Comparison of ENCODE assay signal across 8 mouse cellular contexts in genomic region chr1:162859996-162860605, GRCm38 (mm10). TPM values are rescaled to one million over a fixed set of nuclear protein-coding genes. Genes with fewer than 3 reads are reported as not detected.
DNase-seq lines count a peak whose midpoint lies in the region; ATAC-seq and TF ChIP-seq lines count a peak whose summit lies in the region.

No protein-coding gene starts in this region.

- ATAC-seq in embryonic facial prominence, embryonic 13.5 days (ENCODE audit: insufficient number of reproducible peaks, insufficient read depth, low FRiP score, low TSS enrichment, low read depth), result peak; percentile 29; the same call in 1 of the 2 replicates
- peak; percentile 20; the same call in 1 of the 2 replicates for ATAC-seq in midbrain, postnatal 0 days (ENCODE audit: low FRiP score)
- ATAC-seq in heart, embryonic 11.5 days (replicated peaks; ENCODE audit: insufficient number of reproducible peaks, low FRiP score, low TSS enrichment), result no peak

- peak; percentile 38 for DNase-seq in left cerebral cortex, postnatal 4 days
- no peak for DNase-seq in left cerebral cortex, adult 2 months (ENCODE audit: extremely low spot score in 1 of 2, low spot score in 2 of 2)
- peak; percentile 85 for DNase-seq in kidney, adult 9 months
- peak; percentile 17 for DNase-seq in midbrain, postnatal 0 days (ENCODE audit: low spot score)
- no peak for DNase-seq in spleen, adult 18-20 months
- DNase-seq in heart, postnatal 4 days, result no peak

- intact Hi-C loops in left cerebral cortex, postnatal 4 days (cut with DNase I), result no loop called here
- intact Hi-C loops in left cerebral cortex, adult 2 months (cut with DNase I), result no loop called here

- TF ChIP-seq CTCF in left cerebral cortex, adult 2 months (IDR thresholded peaks at IDR 0.05), result no peak
- TF ChIP-seq CTCF in midbrain, postnatal 0 days (IDR thresholded peaks at IDR 0.05), result no peak

- H3K4me2 ChIP-seq in embryonic facial prominence, embryonic 13.5 days, result peak overlapping the region; percentile 55
- no peak overlapping the region for H3K4me2 ChIP-seq in midbrain, postnatal 0 days (ENCODE audit: low read depth, low read length, poor library complexity, severe bottlenecking)
- H3K4me2 ChIP-seq in heart, embryonic 11.5 days, result no peak overlapping the region

- H3K36me3 ChIP-seq in embryonic facial prominence, embryonic 13.5 days, result no peaks in the 10 kb centered on the region
- H3K36me3 ChIP-seq in midbrain, postnatal 0 days (ENCODE audit: insufficient read depth, low read length), result no peaks in the 10 kb centered on the region
- no peaks in the 10 kb centered on the region for H3K36me3 ChIP-seq in heart, embryonic 11.5 days (ENCODE audit: control insufficient read depth, insufficient read depth, low read length)

- no peak overlapping the region for H3K27ac ChIP-seq in left cerebral cortex, adult 2 months
- H3K27ac ChIP-seq in embryonic facial prominence, embryonic 13.5 days, result peak overlapping the region; percentile 88; the same call in 1 of the 2 replicates
- H3K27ac ChIP-seq in midbrain, postnatal 0 days (ENCODE audit: low read depth, low read length), result no peak overlapping the region
- no peak overlapping the region for H3K27ac ChIP-seq in heart, embryonic 11.5 days (ENCODE audit: low read depth, low read length)

- peaks cover 34% of the 10 kb centered on the region for H3K4me1 ChIP-seq in embryonic facial prominence, embryonic 13.5 days
- H3K4me1 ChIP-seq in midbrain, postnatal 0 days (ENCODE audit: insufficient read depth, low read length), result no peaks in the 10 kb centered on the region
- H3K4me1 ChIP-seq in heart, embryonic 11.5 days (ENCODE audit: control insufficient read depth, insufficient read depth, low read length), result no peaks in the 10 kb centered on the region

- H3K4me3 ChIP-seq in left cerebral cortex, adult 2 months, result no peak overlapping the region
- H3K4me3 ChIP-seq in embryonic facial prominence, embryonic 13.5 days, result no peak overlapping the region
- no peak overlapping the region for H3K4me3 ChIP-seq in midbrain, postnatal 0 days (ENCODE audit: low read depth, low read length)
- H3K4me3 ChIP-seq in heart, embryonic 11.5 days (ENCODE audit: low read depth, low read length), result no peak overlapping the region

- no peaks in the 10 kb centered on the region for H3K9me3 ChIP-seq in embryonic facial prominence, embryonic 13.5 days
- no peaks in the 10 kb centered on the region for H3K9me3 ChIP-seq in midbrain, postnatal 0 days (ENCODE audit: low read length)
- H3K9me3 ChIP-seq in heart, embryonic 11.5 days (replicated peaks; ENCODE audit: control insufficient read depth, low read length), result no peaks in the 10 kb centered on the region

- H3K9ac ChIP-seq in embryonic facial prominence, embryonic 13.5 days, result no peak overlapping the region
- no peak overlapping the region for H3K9ac ChIP-seq in midbrain, postnatal 0 days (replicated peaks; ENCODE audit: low read length, poor library complexity, severe bottlenecking)
- H3K9ac ChIP-seq in heart, embryonic 11.5 days (ENCODE audit: low read depth, low read length), result no peak overlapping the region

- 64% methylated on average over 9 of the region's 9 CpGs for WGBS in embryonic facial prominence, embryonic 13.5 days
- WGBS in midbrain, postnatal 0 days, result 69% methylated on average over 9 of the region's 9 CpGs
- WGBS in heart, embryonic 11.5 days (ENCODE audit: insufficient replicate concordance), result 80% methylated on average over 9 of the region's 9 CpGs

- no peaks in the 10 kb centered on the region for H3K27me3 ChIP-seq in embryonic facial prominence, embryonic 13.5 days
- no peaks in the 10 kb centered on the region for H3K27me3 ChIP-seq in midbrain, postnatal 0 days (ENCODE audit: insufficient read depth, low read length)
- H3K27me3 ChIP-seq in heart, embryonic 11.5 days (ENCODE audit: control insufficient read depth, insufficient read depth, low read length), result no peaks in the 10 kb centered on the region

RNA-seq across cellular contexts. Expression of gene Fmo1, which starts 6.3 kb away (rescaled TPM):
- total RNA-seq in left cerebral cortex, postnatal 4 days (2021), result 10 to 100 TPM; 28.6 to 30.7 TPM
- 10 to 100 TPM; 12.0 to 12.3 TPM for total RNA-seq in left cerebral cortex, adult 2 months (2021)
- 21.3 and 35.1 TPM in 2 replicates for polyA plus RNA-seq in embryonic facial prominence, embryonic 13.5 days (2015; fragmentation: Nextera tagmentation; extraction: Ambion mirVana)
- 69.1 and 77.2 TPM in 2 replicates for total RNA-seq in midbrain, postnatal 0 days (2014; rRNA removed)
- polyA plus RNA-seq in midbrain, postnatal 0 days (2015; fragmentation: Nextera tagmentation; extraction: Ambion mirVana), result 35.0 and 40.9 TPM in 2 replicates
- polyA plus RNA-seq in heart, embryonic 11.5 days (2014; fragmentation: Nextera tagmentation; extraction: Ambion mirVana), result 1.8 TPM in 2 replicates
- total RNA-seq in heart, postnatal 4 days (2021), result 10 to 100 TPM; 18.7 to 20.9 TPM

RNA-seq across cellular contexts. Expression of gene Fmo2, which starts 38.4 kb away (rescaled TPM):
- total RNA-seq in left cerebral cortex, postnatal 4 days (2021), result under 1 TPM; 0.28 TPM
- 1 to 10 TPM; 2.3 to 2.6 TPM for total RNA-seq in left cerebral cortex, adult 2 months (2021)
- polyA plus RNA-seq in embryonic facial prominence, embryonic 13.5 days (2015; fragmentation: Nextera tagmentation; extraction: Ambion mirVana), result 2.8 and 3.3 TPM in 2 replicates
- 0.44 and 0.80 TPM in 2 replicates for total RNA-seq in midbrain, postnatal 0 days (2014; rRNA removed)
- 0.06 and 0.14 TPM in 2 replicates for polyA plus RNA-seq in midbrain, postnatal 0 days (2015; fragmentation: Nextera tagmentation; extraction: Ambion mirVana)
- polyA plus RNA-seq in heart, embryonic 11.5 days (2014; fragmentation: Nextera tagmentation; extraction: Ambion mirVana), result 0.39 and 0.97 TPM in 2 replicates
- total RNA-seq in heart, postnatal 4 days (2021), result 10 to 100 TPM in 1 of 2 experiments, 1 to 10 TPM in 1; 7.9 to 11.9 TPM

RNA-seq across cellular contexts. Expression of gene Fmo4, which starts 46.3 kb away (rescaled TPM):
- total RNA-seq in left cerebral cortex, postnatal 4 days (2021), result not detected
- total RNA-seq in left cerebral cortex, adult 2 months (2021), result not detected
- 0.46 and 0.67 TPM in 2 replicates for polyA plus RNA-seq in embryonic facial prominence, embryonic 13.5 days (2015; fragmentation: Nextera tagmentation; extraction: Ambion mirVana)
- 0.42 and 0.77 TPM in 2 replicates for total RNA-seq in midbrain, postnatal 0 days (2014; rRNA removed)
- polyA plus RNA-seq in midbrain, postnatal 0 days (2015; fragmentation: Nextera tagmentation; extraction: Ambion mirVana), result 0.78 and 1.2 TPM in 2 replicates
- not detected in 2 replicates for polyA plus RNA-seq in heart, embryonic 11.5 days (2014; fragmentation: Nextera tagmentation; extraction: Ambion mirVana)
- total RNA-seq in heart, postnatal 4 days (2021), result under 1 TPM in 1 of 2 experiments, not detected in 1; 0.55 TPM

Comparison
In these comparisons a context has a peak if more than half of its experiments do, and no peak if none do; other contexts are left out.
1. DNase-seq: peak in left cerebral cortex, postnatal 4 days (single experiment), kidney, adult 9 months (single experiment) and midbrain, postnatal 0 days (single experiment); none in left cerebral cortex, adult 2 months (0 of 2), spleen, adult 18-20 months (0 of 2) and heart, postnatal 4 days (single experiment).